Mouse (Mus musculus): ENCODE results near the gene Pla2g6. TPM values are rescaled to one million over a fixed set of nuclear protein-coding genes. Genes with fewer than 3 reads are reported as not detected.
A peak's percentile ranks its signal among the peaks of the same experiment; 100 is the strongest.

The Pla2g6 gene
- polyA plus RNA-seq, 1 experiment: 15.1 TPM

GRCm38 (mm10) chr15:79351331-79351767 lies 23.2 kb upstream of the Pla2g6 start:
- H3K27me3 ChIP-seq (ENCODE audit: control insufficient read depth, insufficient read depth, low read length): no peaks in the 10 kb centered on the region; the same call in 1 of the 2 replicates
- no peaks in the 10 kb centered on the region for H3K36me3 ChIP-seq (ENCODE audit: control insufficient read depth, insufficient read depth, low read length)
- DNase-seq (ENCODE audit: low read depth in 1 of 2, low spot score in 2 of 2): no peak
- TF ChIP-seq POLR2A (IDR thresholded peaks at IDR 0.05; ENCODE audit: low read depth, low read length) (no peak), CTCF (IDR thresholded peaks at IDR 0.05; ENCODE audit: extremely low read depth, insufficient read depth, insufficient read length, insufficient replicate concordance) (no peak)
- no peak overlapping the region for H3K4me3 ChIP-seq (ENCODE audit: extremely low read depth, insufficient read depth, insufficient read length)
- H3K27ac ChIP-seq (ENCODE audit: insufficient read depth, low read length): peak overlapping the region; percentile 26; the same call in 1 of the 2 replicates
- peaks cover 13% of the 10 kb centered on the region for H3K4me1 ChIP-seq (ENCODE audit: control insufficient read depth, insufficient read depth, insufficient read length)
- WGBS: 65% methylated on average over 15 of the region's 15 CpGs

- WGBS: 51% methylated on average over 4 of the region's 4 CpGs
- Histone ChIP-seq H3K27me3 (ENCODE audit: control insufficient read depth, insufficient read depth, low read length) (no peaks in the 10 kb centered on the region), H3K27ac (ENCODE audit: insufficient read depth, low read length) (no peak overlapping the region), H3K4me1 (ENCODE audit: control insufficient read depth, insufficient read depth, insufficient read length) (peaks cover 13% of the 10 kb centered on the region), H3K4me3 (ENCODE audit: extremely low read depth, insufficient read depth, insufficient read length) (no peak overlapping the region), H3K36me3 (ENCODE audit: control insufficient read depth, insufficient read depth, low read length) (no peaks in the 10 kb centered on the region)
- peak in 1 of 2 experiments; percentile 29 for DNase-seq (ENCODE audit: low read depth in 1 of 2, low spot score in 2 of 2)
- TF ChIP-seq CTCF (IDR thresholded peaks at IDR 0.05; ENCODE audit: extremely low read depth, insufficient read depth, insufficient read length, insufficient replicate concordance) (no peak), POLR2A (IDR thresholded peaks at IDR 0.05; ENCODE audit: low read depth, low read length) (no peak)
Observed at GRCm38 (mm10) chr15:79350866-79351265, 22.7 kb upstream of the Pla2g6 start.

- no peak overlapping the region for H3K27ac ChIP-seq (ENCODE audit: insufficient read depth, low read length)
- 82% methylated on average over 8 of the region's 8 CpGs for WGBS
- H3K27me3 ChIP-seq (ENCODE audit: control insufficient read depth, insufficient read depth, low read length): no peaks in the 10 kb centered on the region
- TF ChIP-seq CTCF (IDR thresholded peaks at IDR 0.05; ENCODE audit: extremely low read depth, insufficient read depth, insufficient read length, insufficient replicate concordance): no peak
- TF ChIP-seq POLR2A (IDR thresholded peaks at IDR 0.05; ENCODE audit: low read depth, low read length): no peak
- H3K4me3 ChIP-seq (ENCODE audit: extremely low read depth, insufficient read depth, insufficient read length): no peak overlapping the region
- no peak for DNase-seq (ENCODE audit: low read depth in 1 of 2, low spot score in 2 of 2)
- H3K4me1 ChIP-seq (ENCODE audit: control insufficient read depth, insufficient read depth, insufficient read length): peaks cover 13% of the 10 kb centered on the region
- H3K36me3 ChIP-seq (ENCODE audit: control insufficient read depth, insufficient read depth, low read length): no peaks in the 10 kb centered on the region
Observed at GRCm38 (mm10) chr15:79348651-79349050, 20.5 kb upstream of the Pla2g6 start.

- H3K4me1 ChIP-seq (ENCODE audit: control insufficient read depth, insufficient read depth, insufficient read length): peaks cover 13% of the 10 kb centered on the region
- H3K27me3 ChIP-seq (ENCODE audit: control insufficient read depth, insufficient read depth, low read length): no peaks in the 10 kb centered on the region
- WGBS: 1% methylated on average over 45 of the region's 46 CpGs
- H3K27ac ChIP-seq (ENCODE audit: insufficient read depth, low read length): peak overlapping the region; percentile 27
- TF ChIP-seq POLR2A (IDR thresholded peaks at IDR 0.05; ENCODE audit: low read depth, low read length) (no peak), CTCF (IDR thresholded peaks at IDR 0.05; ENCODE audit: extremely low read depth, insufficient read depth, insufficient read length, insufficient replicate concordance) (no peak)
- H3K4me3 ChIP-seq (ENCODE audit: extremely low read depth, insufficient read depth, insufficient read length): peak overlapping the region; percentile 82
- peak; percentile 46 to 70 for DNase-seq (ENCODE audit: low read depth in 1 of 2, low spot score in 2 of 2)
- H3K36me3 ChIP-seq (ENCODE audit: control insufficient read depth, insufficient read depth, low read length): no peaks in the 10 kb centered on the region
Observed at GRCm38 (mm10) chr15:79347845-79348506, 19.8 kb upstream of the Pla2g6 start.

- Histone ChIP-seq H3K4me1 (ENCODE audit: control insufficient read depth, insufficient read depth, insufficient read length) (peaks cover 15% of the 10 kb centered on the region), H3K4me3 (ENCODE audit: extremely low read depth, insufficient read depth, insufficient read length) (peak overlapping the region; percentile 82), H3K36me3 (ENCODE audit: control insufficient read depth, insufficient read depth, low read length) (no peaks in the 10 kb centered on the region), H3K27ac (ENCODE audit: insufficient read depth, low read length) (peak overlapping the region; percentile 27), H3K27me3 (ENCODE audit: control insufficient read depth, insufficient read depth, low read length) (no peaks in the 10 kb centered on the region)
- peak; percentile 81 to 83 for DNase-seq (ENCODE audit: low read depth in 1 of 2, low spot score in 2 of 2)
- WGBS: under 1% methylated on average over 61 of the region's 61 CpGs
- TF ChIP-seq POLR2A (IDR thresholded peaks at IDR 0.05; ENCODE audit: low read depth, low read length): no peak
- TF ChIP-seq CTCF (IDR thresholded peaks at IDR 0.05; ENCODE audit: extremely low read depth, insufficient read depth, insufficient read length, insufficient replicate concordance): no peak
Observed at GRCm38 (mm10) chr15:79347165-79347844, 19.1 kb upstream of the Pla2g6 start.

- Histone ChIP-seq H3K36me3 (ENCODE audit: control insufficient read depth, insufficient read depth, low read length) (no peaks in the 10 kb centered on the region), H3K4me3 (ENCODE audit: extremely low read depth, insufficient read depth, insufficient read length) (peak within 1 kb of the TSS; percentile 82), H3K27me3 (ENCODE audit: control insufficient read depth, insufficient read depth, low read length) (no peaks in the 10 kb centered on the region), H3K4me1 (ENCODE audit: control insufficient read depth, insufficient read depth, insufficient read length) (peaks cover 14% of the 10 kb centered on the region), H3K27ac (ENCODE audit: insufficient read depth, low read length) (peak within 1 kb of the TSS; percentile 27)
- TF ChIP-seq CTCF (IDR thresholded peaks at IDR 0.05; ENCODE audit: extremely low read depth, insufficient read depth, insufficient read length, insufficient replicate concordance) (no peak), POLR2A (IDR thresholded peaks at IDR 0.05; ENCODE audit: low read depth, low read length) (no peak)
- 62% methylated on average over 8 of the region's 8 CpGs for WGBS
- DNase-seq (ENCODE audit: low read depth in 1 of 2, low spot score in 2 of 2): no peak
Observed at GRCm38 (mm10) chr15:79346051-79346793, 18.0 kb upstream of the Pla2g6 start, which contains the start of gene Maff. Gene Maff, plus strand, starts transcription at chr15:79346621.

Data from spleen, adult 2 months (tissue).